Mouse (Mus musculus): Measurements from ENCODE around the gene Nmd3. TPM values are rescaled to one million over a fixed set of nuclear protein-coding genes. Genes with fewer than 3 reads are reported as not detected.

Gene Nmd3
- polyA plus RNA-seq, 1 experiment from 2014 or later: 89.7 TPM

GRCm38 (mm10) chr3:69757456-69757855, 35.7 kb downstream of the Nmd3 start:
- no peaks in the 10 kb centered on the region for H3K4me1 ChIP-seq (ENCODE audit: control insufficient read depth, insufficient read depth, low read length)
- no peak overlapping the region for H3K9ac ChIP-seq (ENCODE audit: low read depth, low read length)
- 91% methylated on average over 1 of the region's 1 CpGs for WGBS

GRCm38 (mm10) chr3:69760081-69760480, 38.3 kb downstream of the Nmd3 start:
- Histone ChIP-seq H3K9me3 (replicated peaks; ENCODE audit: control insufficient read depth, low read length, poor library complexity, severe bottlenecking) (no peaks in the 10 kb centered on the region), H3K4me1 (ENCODE audit: control insufficient read depth, insufficient read depth, low read length) (no peaks in the 10 kb centered on the region), H3K4me2 (ENCODE audit: low read length) (no peak overlapping the region), H3K36me3 (ENCODE audit: control insufficient read depth, insufficient read depth, low read length) (peaks cover 8% of the 10 kb centered on the region), H3K27ac (ENCODE audit: low read length) (no peak overlapping the region), H3K27me3 (ENCODE audit: control insufficient read depth, insufficient read depth, low read depth, low read length) (no peaks in the 10 kb centered on the region), H3K4me3 (ENCODE audit: low read depth, low read length) (no peak overlapping the region), H3K9ac (ENCODE audit: low read depth, low read length) (no peak overlapping the region)
- ATAC-seq: no peak
- 93% methylated on average over 6 of the region's 6 CpGs for WGBS

More at GRCm38 (mm10) chr3:69757456-69757855, 35.7 kb downstream of the Nmd3 start:
- H3K4me3 ChIP-seq (ENCODE audit: low read depth, low read length): no peak overlapping the region
- H3K4me2 ChIP-seq (ENCODE audit: low read length): no peak overlapping the region
- no peaks in the 10 kb centered on the region for H3K9me3 ChIP-seq (replicated peaks; ENCODE audit: control insufficient read depth, low read length, poor library complexity, severe bottlenecking)
- ATAC-seq: no peak
- H3K36me3 ChIP-seq (ENCODE audit: control insufficient read depth, insufficient read depth, low read length): peaks cover 6% of the 10 kb centered on the region
- H3K27me3 ChIP-seq (ENCODE audit: control insufficient read depth, insufficient read depth, low read depth, low read length): no peaks in the 10 kb centered on the region
- H3K27ac ChIP-seq (ENCODE audit: low read length): no peak overlapping the region

GRCm38 (mm10) chr3:69761195-69761594, 39.4 kb downstream of the Nmd3 start:
- Histone ChIP-seq H3K9ac (ENCODE audit: low read depth, low read length) (no peak overlapping the region), H3K4me2 (ENCODE audit: low read length) (no peak overlapping the region), H3K4me3 (ENCODE audit: low read depth, low read length) (no peak overlapping the region), H3K36me3 (ENCODE audit: control insufficient read depth, insufficient read depth, low read length) (peaks cover 9% of the 10 kb centered on the region), H3K4me1 (ENCODE audit: control insufficient read depth, insufficient read depth, low read length) (no peaks in the 10 kb centered on the region), H3K9me3 (replicated peaks; ENCODE audit: control insufficient read depth, low read length, poor library complexity, severe bottlenecking) (no peaks in the 10 kb centered on the region), H3K27ac (ENCODE audit: low read length) (no peak overlapping the region), H3K27me3 (ENCODE audit: control insufficient read depth, insufficient read depth, low read depth, low read length) (no peaks in the 10 kb centered on the region)
- ATAC-seq: no peak
- 90% methylated on average over 4 of the region's 4 CpGs for WGBS

- no peaks in the 10 kb centered on the region for H3K4me1 ChIP-seq (ENCODE audit: control insufficient read depth, insufficient read depth, low read length)
- H3K36me3 ChIP-seq (ENCODE audit: control insufficient read depth, insufficient read depth, low read length): peaks cover 7% of the 10 kb centered on the region; the same call in 1 of the 2 replicates
- no peak overlapping the region for H3K4me2 ChIP-seq (ENCODE audit: low read length)
- no peak overlapping the region for H3K9ac ChIP-seq (ENCODE audit: low read depth, low read length)
- no peaks in the 10 kb centered on the region for H3K27me3 ChIP-seq (ENCODE audit: control insufficient read depth, insufficient read depth, low read depth, low read length)
- H3K9me3 ChIP-seq (replicated peaks; ENCODE audit: control insufficient read depth, low read length, poor library complexity, severe bottlenecking): no peaks in the 10 kb centered on the region
- no peak overlapping the region for H3K4me3 ChIP-seq (ENCODE audit: low read depth, low read length)
- H3K27ac ChIP-seq (ENCODE audit: low read length): no peak overlapping the region
- 85% methylated on average over 6 of the region's 6 CpGs for WGBS
- no peak for ATAC-seq
These were observed 41.1 kb downstream of the Nmd3 start for GRCm38 (mm10) chr3:69762838-69763368.

- no peak for ATAC-seq
These were observed 42.1 kb downstream of the Nmd3 start for GRCm38 (mm10) chr3:69763630-69764565.

GRCm38 (mm10) chr3:69765206-69765605, 43.4 kb downstream of the Nmd3 start:
- Histone ChIP-seq H3K4me3 (ENCODE audit: low read depth, low read length) (no peak overlapping the region), H3K27me3 (ENCODE audit: control insufficient read depth, insufficient read depth, low read depth, low read length) (no peaks in the 10 kb centered on the region), H3K36me3 (ENCODE audit: control insufficient read depth, insufficient read depth, low read length) (0 out of 2 replicates have a peak, but pooled peaks cover 3% of the 10 kb centered on the region), H3K9me3 (replicated peaks; ENCODE audit: control insufficient read depth, low read length, poor library complexity, severe bottlenecking) (no peaks in the 10 kb centered on the region), H3K4me1 (ENCODE audit: control insufficient read depth, insufficient read depth, low read length) (no peaks in the 10 kb centered on the region), H3K27ac (ENCODE audit: low read length) (no peak overlapping the region), H3K4me2 (ENCODE audit: low read length) (no peak overlapping the region), H3K9ac (ENCODE audit: low read depth, low read length) (no peak overlapping the region)
- no peak for ATAC-seq
- WGBS: 97% methylated on average over 11 of the region's 11 CpGs

More at GRCm38 (mm10) chr3:69763630-69764565, 42.1 kb downstream of the Nmd3 start:
- Histone ChIP-seq H3K27ac (ENCODE audit: low read length) (no peak overlapping the region), H3K4me1 (ENCODE audit: control insufficient read depth, insufficient read depth, low read length) (no peaks in the 10 kb centered on the region), H3K36me3 (ENCODE audit: control insufficient read depth, insufficient read depth, low read length) (peaks cover 4% of the 10 kb centered on the region; the same call in 1 of the 2 replicates), H3K9me3 (replicated peaks; ENCODE audit: control insufficient read depth, low read length, poor library complexity, severe bottlenecking) (no peaks in the 10 kb centered on the region), H3K27me3 (ENCODE audit: control insufficient read depth, insufficient read depth, low read depth, low read length) (no peaks in the 10 kb centered on the region), H3K4me2 (ENCODE audit: low read length) (no peak overlapping the region), H3K9ac (ENCODE audit: low read depth, low read length) (no peak overlapping the region), H3K4me3 (ENCODE audit: low read depth, low read length) (no peak overlapping the region)
- 92% methylated on average over 21 of the region's 21 CpGs for WGBS

- Histone ChIP-seq H3K4me2 (ENCODE audit: low read length) (no peak overlapping the region), H3K27me3 (ENCODE audit: control insufficient read depth, insufficient read depth, low read depth, low read length) (no peaks in the 10 kb centered on the region), H3K27ac (ENCODE audit: low read length) (no peak overlapping the region), H3K4me3 (ENCODE audit: low read depth, low read length) (no peak overlapping the region), H3K9me3 (replicated peaks; ENCODE audit: control insufficient read depth, low read length, poor library complexity, severe bottlenecking) (no peaks in the 10 kb centered on the region), H3K36me3 (ENCODE audit: control insufficient read depth, insufficient read depth, low read length) (0 out of 2 replicates have a peak, but pooled peaks cover 3% of the 10 kb centered on the region), H3K9ac (ENCODE audit: low read depth, low read length) (no peak overlapping the region), H3K4me1 (ENCODE audit: control insufficient read depth, insufficient read depth, low read length) (no peaks in the 10 kb centered on the region)
- no peak for ATAC-seq
- WGBS: 97% methylated on average over 4 of the region's 4 CpGs
These were observed 47.4 kb downstream of the Nmd3 start for GRCm38 (mm10) chr3:69769150-69769549.

GRCm38 (mm10) chr3:69773356-69773755, 51.6 kb downstream of the Nmd3 start:
- Histone ChIP-seq H3K4me3 (ENCODE audit: low read depth, low read length) (no peak overlapping the region), H3K9ac (ENCODE audit: low read depth, low read length) (no peak overlapping the region), H3K9me3 (replicated peaks; ENCODE audit: control insufficient read depth, low read length, poor library complexity, severe bottlenecking) (no peaks in the 10 kb centered on the region), H3K27me3 (ENCODE audit: control insufficient read depth, insufficient read depth, low read depth, low read length) (no peaks in the 10 kb centered on the region), H3K4me1 (ENCODE audit: control insufficient read depth, insufficient read depth, low read length) (no peaks in the 10 kb centered on the region), H3K27ac (ENCODE audit: low read length) (no peak overlapping the region), H3K4me2 (ENCODE audit: low read length) (no peak overlapping the region), H3K36me3 (ENCODE audit: control insufficient read depth, insufficient read depth, low read length) (no peaks in the 10 kb centered on the region)
- 90% methylated on average over 4 of the region's 4 CpGs for WGBS
- no peak for ATAC-seq

- 79% methylated on average over 4 of the region's 4 CpGs for WGBS
- no peaks in the 10 kb centered on the region for H3K4me1 ChIP-seq (ENCODE audit: control insufficient read depth, insufficient read depth, low read length)
- ATAC-seq: no peak
- no peak overlapping the region for H3K9ac ChIP-seq (ENCODE audit: low read depth, low read length)
- no peaks in the 10 kb centered on the region for H3K36me3 ChIP-seq (ENCODE audit: control insufficient read depth, insufficient read depth, low read length)
- H3K4me2 ChIP-seq (ENCODE audit: low read length): no peak overlapping the region
- H3K9me3 ChIP-seq (replicated peaks; ENCODE audit: control insufficient read depth, low read length, poor library complexity, severe bottlenecking): no peaks in the 10 kb centered on the region
- H3K27me3 ChIP-seq (ENCODE audit: control insufficient read depth, insufficient read depth, low read depth, low read length): no peaks in the 10 kb centered on the region
- H3K27ac ChIP-seq (ENCODE audit: low read length): no peak overlapping the region
- no peak overlapping the region for H3K4me3 ChIP-seq (ENCODE audit: low read depth, low read length)
These were observed 57.5 kb downstream of the Nmd3 start for GRCm38 (mm10) chr3:69779246-69779796.
